Comparison of ENCODE assay signal across 16 mouse cellular contexts in the genomic region with DNA sequence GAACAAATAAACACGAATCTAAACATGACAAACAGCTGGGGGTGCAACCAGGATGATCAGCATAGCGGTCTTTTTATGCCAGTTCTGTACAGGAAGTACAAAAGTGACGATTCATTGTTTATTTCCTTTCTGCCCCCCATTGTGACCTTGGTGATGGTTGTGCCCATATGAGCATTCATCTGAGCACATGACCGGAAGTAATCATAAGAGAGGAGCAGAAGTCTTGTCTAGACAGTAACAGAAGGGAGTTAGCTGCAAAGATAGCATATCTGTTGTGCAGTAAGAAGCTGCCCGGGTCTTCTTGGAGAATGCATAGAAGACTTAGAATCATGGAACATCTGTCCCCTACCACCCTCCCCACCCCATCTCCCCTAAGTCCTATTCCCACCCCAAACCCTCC. TPM values are rescaled to one million over a fixed set of nuclear protein-coding genes. Genes with fewer than 3 reads are reported as not detected.
DNase-seq lines count a peak whose midpoint lies in the region; ATAC-seq and TF ChIP-seq lines count a peak whose summit lies in the region.
"Had no signal": no experiment of that assay in that cellular context is flagged by ENCODE, and none has a peak within 500 bp of the region (broad histone marks: within the 10 kb centered on the region; RNA-seq: fewer than 3 reads in every experiment).

No protein-coding gene starts in this region.

- peak; percentile 11 for DNase-seq in lung, postnatal 10 days
- no peak for DNase-seq in lung, adult 18-20 months
- DNase-seq in CD4-positive, CD25-positive, alpha-beta regulatory T cell, adult 2 months (ENCODE audit: low read depth, low spot score), result peak; percentile 75
- no peak for DNase-seq in adrenal gland, adult 18-20 months (ENCODE audit: low spot score in 2 of 2)
- no peak for DNase-seq in layer of hippocampus, adult 2 months (ENCODE audit: low spot score in 2 of 2)
- DNase-seq: cerebellum, adult 9-10 months; heart, postnatal 10 days; kidney, adult 11 months; lung, embryonic 14.5 days; right cerebral cortex, adult 18-20 months had no signal

- no peaks in the 10 kb centered on the region for H3K27me3 ChIP-seq in kidney, embryonic 15.5 days
- H3K27me3 ChIP-seq: midbrain, embryonic 12.5 days; neural tube, embryonic 12.5 days had no signal

- 0 out of 2 replicates have a peak, but pooled peaks have one; percentile 20 for ATAC-seq in granulocyte monocyte progenitor cell, adult 5-6 weeks (replicated peaks; ENCODE audit: poor library complexity, severe bottlenecking)
- peak; percentile 83 for ATAC-seq in megakaryocyte progenitor cell, adult 5-6 weeks (replicated peaks; ENCODE audit: poor library complexity)
- ATAC-seq in kidney, embryonic 15.5 days (replicated peaks; ENCODE audit: low FRiP score), result no peak

- H3K4me2 ChIP-seq in kidney, embryonic 15.5 days, result no peak overlapping the region
- H3K4me2 ChIP-seq: lung, embryonic 14.5 days; midbrain, embryonic 12.5 days; neural tube, embryonic 12.5 days had no signal

- peaks cover 83% of the 10 kb centered on the region for H3K36me3 ChIP-seq in kidney, embryonic 15.5 days

- H3K4me1 ChIP-seq in kidney, embryonic 15.5 days, result no peaks in the 10 kb centered on the region
- H3K4me1 ChIP-seq: neural tube, embryonic 12.5 days had no signal

- no peak overlapping the region for H3K27ac ChIP-seq in kidney, embryonic 15.5 days
- H3K27ac ChIP-seq in layer of hippocampus, adult 2 months, result no peak overlapping the region
- H3K27ac ChIP-seq: embryonic facial prominence, embryonic 10.5 days; midbrain, embryonic 12.5 days; neural tube, embryonic 12.5 days had no signal

- H3K9ac ChIP-seq in kidney, embryonic 15.5 days, result no peak overlapping the region
- H3K9ac ChIP-seq: lung, embryonic 14.5 days; midbrain, embryonic 12.5 days; neural tube, embryonic 12.5 days had no signal

- 75% methylated on average over 5 of the region's 5 CpGs for WGBS in kidney, embryonic 15.5 days

- H3K9me3 ChIP-seq in kidney, embryonic 15.5 days (replicated peaks), result no peaks in the 10 kb centered on the region
- H3K9me3 ChIP-seq: embryonic facial prominence, embryonic 10.5 days; midbrain, embryonic 12.5 days; neural tube, embryonic 12.5 days had no signal

- TF ChIP-seq CTCF in layer of hippocampus, adult 2 months (conservative IDR thresholded peaks at IDR 0.05), result no peak

- no peak overlapping the region for H3K4me3 ChIP-seq in kidney, embryonic 15.5 days (replicated peaks)
- no peak overlapping the region for H3K4me3 ChIP-seq in layer of hippocampus, adult 2 months
- H3K4me3 ChIP-seq: embryonic facial prominence, embryonic 10.5 days; midbrain, embryonic 12.5 days; neural tube, embryonic 12.5 days had no signal

RNA-seq across cellular contexts. Expression of gene Cc2d1b, which starts 19.0 kb away (rescaled TPM):
- 23.5 and 29.2 TPM in 2 replicates for total RNA-seq in granulocyte monocyte progenitor cell, adult 5-6 weeks (2014; fragmentation: Nextera tagmentation)
- total RNA-seq in granulocyte monocyte progenitor cell, adult 5-6 weeks (2017), result 65.4 and 86.2 TPM in 2 replicates
- 16.8 and 18.6 TPM in 2 replicates for total RNA-seq in megakaryocyte progenitor cell, adult 5-6 weeks (2015)
- 28.3 and 44.0 TPM in 2 replicates for total RNA-seq in megakaryocyte progenitor cell, adult 5-6 weeks (2017)
- 10 to 100 TPM; 33.4 to 44.0 TPM for total RNA-seq in adrenal gland, adult 18-20 months (2021)
- 29.2 and 32.3 TPM in 2 replicates for polyA plus RNA-seq in kidney, embryonic 15.5 days (2015; fragmentation: Nextera tagmentation; extraction: Ambion mirVana)
- 10 to 100 TPM; 33.6 to 35.8 TPM for total RNA-seq in layer of hippocampus, adult 2 months (2021)

RNA-seq across cellular contexts. Expression of gene Orc1, which starts 59.5 kb away (rescaled TPM):
- total RNA-seq in granulocyte monocyte progenitor cell, adult 5-6 weeks (2014; fragmentation: Nextera tagmentation), result 14.6 and 24.6 TPM in 2 replicates
- 7.8 and 11.0 TPM in 2 replicates for total RNA-seq in granulocyte monocyte progenitor cell, adult 5-6 weeks (2017)
- 13.6 and 16.4 TPM in 2 replicates for total RNA-seq in megakaryocyte progenitor cell, adult 5-6 weeks (2015)
- total RNA-seq in megakaryocyte progenitor cell, adult 5-6 weeks (2017), result 10.5 and 12.2 TPM in 2 replicates
- under 1 TPM; 0.10 to 0.29 TPM for total RNA-seq in adrenal gland, adult 18-20 months (2021)
- polyA plus RNA-seq in kidney, embryonic 15.5 days (2015; fragmentation: Nextera tagmentation; extraction: Ambion mirVana), result 10.7 and 12.0 TPM in 2 replicates
- under 1 TPM in 1 of 2 experiments, not detected in 1; 0.15 TPM for total RNA-seq in layer of hippocampus, adult 2 months (2021)

RNA-seq across cellular contexts. Expression of gene Prpf38a, which starts 59.6 kb away (rescaled TPM):
- 50.4 and 78.1 TPM in 2 replicates for total RNA-seq in granulocyte monocyte progenitor cell, adult 5-6 weeks (2014; fragmentation: Nextera tagmentation)
- total RNA-seq in granulocyte monocyte progenitor cell, adult 5-6 weeks (2017), result 116 and 137 TPM in 2 replicates
- 69.1 and 69.9 TPM in 2 replicates for total RNA-seq in megakaryocyte progenitor cell, adult 5-6 weeks (2015)
- total RNA-seq in megakaryocyte progenitor cell, adult 5-6 weeks (2017), result 133 and 134 TPM in 2 replicates
- 10 to 100 TPM; 23.4 to 25.9 TPM for total RNA-seq in adrenal gland, adult 18-20 months (2021)
- 87.8 and 88.8 TPM in 2 replicates for polyA plus RNA-seq in kidney, embryonic 15.5 days (2015; fragmentation: Nextera tagmentation; extraction: Ambion mirVana)
- total RNA-seq in layer of hippocampus, adult 2 months (2021), result 10 to 100 TPM; 28.0 to 28.8 TPM

Comparison
In these comparisons a context has a peak if more than half of its experiments do, and no peak if none do; other contexts are left out.
1. DNase-seq: peak in lung, postnatal 10 days (single experiment) and CD4-positive, CD25-positive, alpha-beta regulatory T cell, adult 2 months (single experiment); none in lung, adult 18-20 months (0 of 2), adrenal gland, adult 18-20 months (0 of 2) and layer of hippocampus, adult 2 months (0 of 2).
2. RNA of gene Orc1, which starts 59.5 kb away (total RNA-seq): 7.8 to 24.6 TPM in granulocyte monocyte progenitor cell, adult 5-6 weeks and 10.5 to 16.4 TPM in megakaryocyte progenitor cell, adult 5-6 weeks; 0.10 to 0.29 TPM in adrenal gland, adult 18-20 months and 0.15 TPM in layer of hippocampus, adult 2 months; every median in the first group is over 4 times any median in the second.